Mouse (Mus musculus) c-Kit-positive CD71-negative TER-119-negative erythroid progenitor cells, embryonic 14.5 days (primary cell): ENCODE data around the gene Ikzf3.

ENCODE experiments used
- DNase-seq: peaks from one replicate; pipeline ENCODE4 v3.0.0-alpha.2; 2013; ENCODE audit warnings: low read depth

The Ikzf3 gene

GRCm38 (mm10) chr11:98545711-98546231 is at the start of gene Ikzf3:
TSS of gene Ikzf3 (minus strand) at chr11:98546031.
- no peak for DNase-seq

- DNase-seq = no peak
Measured at GRCm38 (mm10) chr11:98595473-98595872, 49.6 kb upstream of the Ikzf3 start.

- DNase-seq = no peak
Measured at GRCm38 (mm10) chr11:98595021-98595420, 49.2 kb upstream of the Ikzf3 start.

GRCm38 (mm10) chr11:98590548-98591445 is 45.0 kb upstream of the Ikzf3 start:
- DNase-seq = no peak

GRCm38 (mm10) chr11:98589306-98589705 is 43.5 kb upstream of the Ikzf3 start:
- no peak for DNase-seq

- no peak for DNase-seq
Measured at GRCm38 (mm10) chr11:98588833-98589281, 43.0 kb upstream of the Ikzf3 start.

- DNase-seq = peak; percentile 76
Measured at GRCm38 (mm10) chr11:98587684-98588546, 42.1 kb upstream of the Ikzf3 start.

GRCm38 (mm10) chr11:98586892-98587563 is 41.2 kb upstream of the Ikzf3 start, which contains the start of gene Ormdl3:
TSS of gene Ormdl3 (minus strand) at chr11:98587368.
- peak; percentile 97 for DNase-seq

- DNase-seq = no peak
Measured at GRCm38 (mm10) chr11:98586087-98586891, 40.5 kb upstream of the Ikzf3 start.

GRCm38 (mm10) chr11:98584629-98585177 is 38.9 kb upstream of the Ikzf3 start:
- no peak for DNase-seq

- DNase-seq = no peak
Measured at GRCm38 (mm10) chr11:98584146-98584545, 38.3 kb upstream of the Ikzf3 start.

GRCm38 (mm10) chr11:98583571-98583970 is 37.7 kb upstream of the Ikzf3 start:
- no peak for DNase-seq

- no peak for DNase-seq
Measured at GRCm38 (mm10) chr11:98583265-98583552, 37.4 kb upstream of the Ikzf3 start.

GRCm38 (mm10) chr11:98582551-98583264 is 36.9 kb upstream of the Ikzf3 start:
- no peak for DNase-seq

- DNase-seq = no peak
Measured at GRCm38 (mm10) chr11:98582030-98582388, 36.2 kb upstream of the Ikzf3 start.

- DNase-seq = no peak
Measured at GRCm38 (mm10) chr11:98581286-98582029, 35.6 kb upstream of the Ikzf3 start.

- DNase-seq = no peak
Measured at GRCm38 (mm10) chr11:98580301-98581121, 34.7 kb upstream of the Ikzf3 start.

GRCm38 (mm10) chr11:98577776-98578175 is 31.9 kb upstream of the Ikzf3 start:
- no peak for DNase-seq

- no peak for DNase-seq
Measured at GRCm38 (mm10) chr11:98569461-98569860, 23.6 kb upstream of the Ikzf3 start.
